Mouse (Mus musculus): Measurements from ENCODE around the gene Lef1. TPM values are rescaled to one million over a fixed set of nuclear protein-coding genes. Genes with fewer than 3 reads are reported as not detected.

Gene Lef1
- total RNA-seq, 1 experiment = 11.1 TPM

DNA sequence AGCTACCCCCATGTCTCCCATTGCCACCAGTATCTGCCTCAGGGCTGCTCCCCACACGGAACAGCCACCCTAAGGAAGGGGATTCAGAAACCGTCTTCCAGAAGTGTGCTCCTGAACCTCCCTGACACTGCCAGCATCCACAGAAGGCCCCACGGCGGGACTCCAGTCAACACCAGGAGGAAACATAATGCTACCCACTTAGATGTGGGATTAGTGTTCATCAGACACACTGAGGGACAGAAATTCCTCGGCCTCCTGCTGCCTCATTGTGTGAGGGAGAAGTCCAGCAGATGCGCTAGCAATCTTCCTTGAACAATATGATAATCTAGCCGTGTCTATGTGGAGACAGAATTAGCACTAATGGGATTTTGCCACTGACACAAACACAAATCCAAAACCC, 40.1 kb upstream of the Lef1 start:
- Histone ChIP-seq H3K9ac (ENCODE audit: insufficient read depth, low read depth, low read length, poor library complexity, severe bottlenecking) (no peak overlapping the region), H3K9me3 (ENCODE audit: control insufficient read depth, insufficient read depth, low read depth, low read length) (no peaks in the 10 kb centered on the region), H3K4me3 (ENCODE audit: insufficient read depth in 1 of 2, low read depth in 1 of 2, low read length in 2 of 2, poor library complexity in 1 of 2, severe bottlenecking in 1 of 2) (no peak overlapping the region), H3K36me3 (ENCODE audit: control insufficient read depth, insufficient read depth, low read length, poor library complexity, severe bottlenecking) (no peaks in the 10 kb centered on the region), H3K4me1 (ENCODE audit: control insufficient read depth in 2 of 2, insufficient read depth in 2 of 2, low read length in 2 of 2, poor library complexity in 1 of 2) (peaks cover 0 to under 1% of the 10 kb centered on the region in 2 experiments; a peak in 2 of 4 replicates), H3K27ac (ENCODE audit: insufficient read depth, low read depth, low read length, poor library complexity, severe bottlenecking) (no peak overlapping the region)
- no peak for DNase-seq (ENCODE audit: low read depth, low spot score)
- in situ Hi-C loops (cut with MboI; ENCODE audit: low sequenced_read_pairs in 2 of 2, unreplicated experiment in 2 of 2) = no loop called here
- no peak for TF ChIP-seq CHD2 (IDR thresholded peaks at IDR 0.05; ENCODE audit: low read depth, low read length)
- TF ChIP-seq HCFC1 (IDR thresholded peaks at IDR 0.05; ENCODE audit: borderline replicate concordance, insufficient read depth, low read length) = no peak
- TF ChIP-seq ZNF384 (IDR thresholded peaks at IDR 0.05; ENCODE audit: low read depth, low read length) = no peak
- TF ChIP-seq MAFK (IDR thresholded peaks at IDR 0.05; ENCODE audit: insufficient read depth, low read depth, low read length) = no peak
- TF ChIP-seq ZC3H11A (IDR thresholded peaks at IDR 0.05; ENCODE audit: borderline replicate concordance, low read depth, low read length) = no peak

DNA sequence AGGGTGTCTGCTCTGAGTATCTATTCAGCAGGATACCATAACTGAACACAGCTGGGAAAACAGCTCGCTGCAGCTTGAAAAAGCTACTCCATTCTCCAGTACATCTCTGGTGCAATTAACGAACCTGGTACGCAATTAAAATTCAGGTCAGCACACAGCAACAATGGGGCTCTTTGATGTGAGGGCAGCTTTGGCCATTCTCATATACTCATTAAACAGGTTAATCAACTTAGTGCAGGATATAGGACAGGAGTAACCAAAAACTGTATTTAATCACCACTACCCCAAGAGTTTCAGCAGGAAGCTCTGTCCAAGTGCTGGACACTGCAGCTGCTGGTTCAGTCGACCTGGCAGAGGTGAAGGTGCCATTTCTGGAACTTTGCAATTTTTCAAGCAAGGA, 37.6 kb upstream of the Lef1 start:
- Histone ChIP-seq H3K9me3 (ENCODE audit: control insufficient read depth, insufficient read depth, low read depth, low read length) (no peaks in the 10 kb centered on the region), H3K9ac (ENCODE audit: insufficient read depth, low read depth, low read length, poor library complexity, severe bottlenecking) (no peak overlapping the region), H3K27ac (ENCODE audit: insufficient read depth, low read depth, low read length, poor library complexity, severe bottlenecking) (no peak overlapping the region), H3K4me1 (ENCODE audit: control insufficient read depth in 2 of 2, insufficient read depth in 2 of 2, low read length in 2 of 2, poor library complexity in 1 of 2) (no peaks in the 10 kb centered on the region; a peak in 1 of 4 replicates), H3K4me3 (ENCODE audit: insufficient read depth in 1 of 2, low read depth in 1 of 2, low read length in 2 of 2, poor library complexity in 1 of 2, severe bottlenecking in 1 of 2) (no peak overlapping the region), H3K36me3 (ENCODE audit: control insufficient read depth, insufficient read depth, low read length, poor library complexity, severe bottlenecking) (no peaks in the 10 kb centered on the region)
- TF ChIP-seq HCFC1 (IDR thresholded peaks at IDR 0.05; ENCODE audit: borderline replicate concordance, insufficient read depth, low read length) = no peak
- in situ Hi-C loops (cut with MboI; ENCODE audit: low sequenced_read_pairs in 2 of 2, unreplicated experiment in 2 of 2) = no loop called here
- DNase-seq (ENCODE audit: low read depth, low spot score) = no peak

DNA sequence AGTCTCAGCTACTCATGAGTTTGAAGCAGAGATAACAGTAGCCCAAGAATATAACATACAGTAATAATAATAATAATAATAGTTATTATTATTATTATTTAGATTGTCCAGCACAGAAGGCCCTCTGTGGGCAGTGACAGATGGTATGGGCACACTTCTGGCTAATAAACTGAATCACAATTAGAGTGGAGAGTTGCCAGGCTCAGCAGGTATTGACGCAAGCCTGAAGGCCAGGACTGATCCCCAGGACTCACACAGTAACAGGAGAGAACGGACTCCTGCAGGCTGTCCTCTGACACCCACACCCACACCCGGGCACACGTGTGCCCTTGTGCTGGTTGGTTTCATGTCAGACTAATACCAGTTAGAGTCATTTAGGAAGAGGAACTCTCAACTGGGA, 36.3 kb upstream of the Lef1 start:
- H3K27ac ChIP-seq (ENCODE audit: insufficient read depth, low read depth, low read length, poor library complexity, severe bottlenecking) = no peak overlapping the region
- in situ Hi-C loops (cut with MboI; ENCODE audit: low sequenced_read_pairs in 2 of 2, unreplicated experiment in 2 of 2) = no loop called here
- H3K4me3 ChIP-seq (ENCODE audit: insufficient read depth in 1 of 2, low read depth in 1 of 2, low read length in 2 of 2, poor library complexity in 1 of 2, severe bottlenecking in 1 of 2) = no peak overlapping the region
- no peaks in the 10 kb centered on the region for H3K9me3 ChIP-seq (ENCODE audit: control insufficient read depth, insufficient read depth, low read depth, low read length)
- TF ChIP-seq ZC3H11A (IDR thresholded peaks at IDR 0.05; ENCODE audit: borderline replicate concordance, low read depth, low read length) (no peak), MAFK (IDR thresholded peaks at IDR 0.05; ENCODE audit: insufficient read depth, low read depth, low read length) (no peak), CHD2 (IDR thresholded peaks at IDR 0.05; ENCODE audit: low read depth, low read length) (no peak)
- no peaks in the 10 kb centered on the region for H3K36me3 ChIP-seq (ENCODE audit: control insufficient read depth, insufficient read depth, low read length, poor library complexity, severe bottlenecking)
- no peak for DNase-seq (ENCODE audit: low read depth, low spot score)
- H3K4me1 ChIP-seq (ENCODE audit: control insufficient read depth in 2 of 2, insufficient read depth in 2 of 2, low read length in 2 of 2, poor library complexity in 1 of 2) = no peaks in the 10 kb centered on the region; a peak in 1 of 4 replicates
- no peak overlapping the region for H3K9ac ChIP-seq (ENCODE audit: insufficient read depth, low read depth, low read length, poor library complexity, severe bottlenecking)

DNA sequence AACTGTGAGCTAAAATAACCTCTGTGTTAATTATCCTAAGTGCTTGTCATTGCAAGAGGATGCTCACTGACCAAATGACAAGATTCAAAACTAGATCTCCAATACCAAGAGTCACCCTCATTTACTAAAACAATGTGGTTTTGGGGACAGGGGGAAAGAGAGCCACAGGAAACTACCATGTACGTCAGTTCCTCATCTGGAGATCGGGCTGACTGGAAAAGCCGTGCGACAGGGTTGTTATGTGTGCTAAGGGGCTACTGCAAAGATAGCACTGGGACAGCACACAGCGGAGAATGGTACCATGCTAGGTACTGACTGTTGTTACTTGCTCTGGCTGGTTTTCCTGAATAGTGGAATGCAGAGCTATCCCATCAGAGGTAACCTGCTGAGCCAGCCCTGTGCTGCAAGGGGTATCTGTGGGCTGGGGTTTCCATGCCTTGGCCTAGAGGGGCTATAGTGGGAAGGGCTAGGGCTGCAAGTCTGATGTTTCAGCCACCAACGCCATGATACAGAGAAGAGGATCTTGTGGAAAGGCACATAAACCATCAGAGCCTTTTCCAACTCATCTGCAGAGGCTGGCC, 32.1 kb upstream of the Lef1 start:
- in situ Hi-C loops (cut with MboI; ENCODE audit: low sequenced_read_pairs in 2 of 2, unreplicated experiment in 2 of 2) = no loop called here
- Histone ChIP-seq H3K27ac (ENCODE audit: insufficient read depth, low read depth, low read length, poor library complexity, severe bottlenecking) (no peak overlapping the region), H3K9ac (ENCODE audit: insufficient read depth, low read depth, low read length, poor library complexity, severe bottlenecking) (no peak overlapping the region), H3K36me3 (ENCODE audit: control insufficient read depth, insufficient read depth, low read length, poor library complexity, severe bottlenecking) (no peaks in the 10 kb centered on the region), H3K9me3 (ENCODE audit: control insufficient read depth, insufficient read depth, low read depth, low read length) (no peaks in the 10 kb centered on the region), H3K4me3 (ENCODE audit: insufficient read depth in 1 of 2, low read depth in 1 of 2, low read length in 2 of 2, poor library complexity in 1 of 2, severe bottlenecking in 1 of 2) (no peak overlapping the region), H3K4me1 (ENCODE audit: control insufficient read depth in 2 of 2, insufficient read depth in 2 of 2, low read length in 2 of 2, poor library complexity in 1 of 2) (no peaks in the 10 kb centered on the region; a peak in 1 of 4 replicates)
- no peak for TF ChIP-seq CHD2 (IDR thresholded peaks at IDR 0.05; ENCODE audit: low read depth, low read length)
- TF ChIP-seq ZC3H11A (IDR thresholded peaks at IDR 0.05; ENCODE audit: borderline replicate concordance, low read depth, low read length) = no peak
- no peak for TF ChIP-seq HCFC1 (IDR thresholded peaks at IDR 0.05; ENCODE audit: borderline replicate concordance, insufficient read depth, low read length)
- no peak for TF ChIP-seq ZNF384 (IDR thresholded peaks at IDR 0.05; ENCODE audit: low read depth, low read length)
- no peak for TF ChIP-seq MAFK (IDR thresholded peaks at IDR 0.05; ENCODE audit: insufficient read depth, low read depth, low read length)
- DNase-seq (ENCODE audit: low read depth, low spot score) = no peak

DNA sequence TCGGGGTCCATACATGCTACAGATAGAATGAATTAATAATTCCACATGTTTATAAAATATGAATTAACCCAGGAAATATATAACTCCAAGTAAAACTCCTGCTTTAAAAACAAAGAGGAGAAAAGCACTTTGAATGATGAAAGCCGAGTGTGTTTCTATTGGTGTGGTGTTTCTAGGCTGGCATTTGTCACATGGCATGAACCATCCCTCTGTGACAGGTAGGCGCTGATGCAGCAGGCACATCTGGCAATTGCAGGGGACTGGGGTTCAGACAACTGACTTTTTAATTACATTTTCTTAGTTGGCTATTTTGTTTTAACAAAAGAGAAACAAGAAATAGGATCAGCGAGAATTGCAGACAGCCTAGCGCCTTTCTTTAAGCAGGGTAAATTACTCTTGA, 31.6 kb upstream of the Lef1 start:
- no peaks in the 10 kb centered on the region; a peak in 1 of 4 replicates for H3K4me1 ChIP-seq (ENCODE audit: control insufficient read depth in 2 of 2, insufficient read depth in 2 of 2, low read length in 2 of 2, poor library complexity in 1 of 2)
- H3K4me3 ChIP-seq (ENCODE audit: insufficient read depth in 1 of 2, low read depth in 1 of 2, low read length in 2 of 2, poor library complexity in 1 of 2, severe bottlenecking in 1 of 2) = no peak overlapping the region
- no peak overlapping the region for H3K9ac ChIP-seq (ENCODE audit: insufficient read depth, low read depth, low read length, poor library complexity, severe bottlenecking)
- TF ChIP-seq ZC3H11A (IDR thresholded peaks at IDR 0.05; ENCODE audit: borderline replicate concordance, low read depth, low read length) (no peak), MAFK (IDR thresholded peaks at IDR 0.05; ENCODE audit: insufficient read depth, low read depth, low read length) (no peak), HCFC1 (IDR thresholded peaks at IDR 0.05; ENCODE audit: borderline replicate concordance, insufficient read depth, low read length) (no peak), ZNF384 (IDR thresholded peaks at IDR 0.05; ENCODE audit: low read depth, low read length) (no peak), CHD2 (IDR thresholded peaks at IDR 0.05; ENCODE audit: low read depth, low read length) (no peak)
- no peaks in the 10 kb centered on the region for H3K9me3 ChIP-seq (ENCODE audit: control insufficient read depth, insufficient read depth, low read depth, low read length)
- H3K27ac ChIP-seq (ENCODE audit: insufficient read depth, low read depth, low read length, poor library complexity, severe bottlenecking) = no peak overlapping the region
- no peaks in the 10 kb centered on the region for H3K36me3 ChIP-seq (ENCODE audit: control insufficient read depth, insufficient read depth, low read length, poor library complexity, severe bottlenecking)
- in situ Hi-C loops (cut with MboI; ENCODE audit: low sequenced_read_pairs in 2 of 2, unreplicated experiment in 2 of 2) = no loop called here
- DNase-seq (ENCODE audit: low read depth, low spot score) = no peak

Measured in ES-E14 (cell line).